21 mouse cellular contexts compared by ENCODE assay signal in the genomic region with DNA sequence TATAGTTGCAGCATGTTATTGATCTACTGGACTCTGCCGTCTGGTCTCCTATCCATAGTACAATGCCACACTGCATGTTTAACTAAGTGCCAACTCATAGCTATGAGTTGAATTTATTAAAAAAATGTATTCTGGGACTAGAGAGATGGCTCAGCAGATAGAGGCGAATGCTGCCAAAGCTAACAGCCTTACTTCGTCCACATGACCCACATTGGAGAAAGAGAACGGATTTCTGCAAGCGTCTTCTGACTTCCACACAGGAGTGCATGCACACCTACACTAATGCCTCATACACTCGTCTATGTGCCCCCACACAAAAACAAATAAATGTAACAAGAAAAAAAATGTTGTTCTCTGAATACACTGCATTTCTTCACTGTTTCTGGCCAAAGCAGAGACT.
"Had no signal": no experiment of that assay in that cellular context is flagged by ENCODE, and none has a peak within 500 bp of the region (broad histone marks: within the 10 kb centered on the region; RNA-seq: fewer than 3 reads in every experiment).

No protein-coding gene starts in this region.

- H3K27me3 ChIP-seq: kidney, embryonic 15.5 days; limb, embryonic 13.5 days; liver, embryonic 12.5 days; liver, embryonic 15.5 days; lung, embryonic 15.5 days; megakaryocyte, embryonic 14.5 days; midbrain, embryonic 13.5 days; stomach, embryonic 15.5 days had no signal

- H3K9ac ChIP-seq: kidney, embryonic 15.5 days; limb, embryonic 13.5 days; liver, embryonic 12.5 days; liver, embryonic 15.5 days; lung, embryonic 15.5 days; midbrain, embryonic 13.5 days; stomach, embryonic 15.5 days had no signal

- H3K36me3 ChIP-seq: kidney, embryonic 15.5 days; limb, embryonic 10.5 days; limb, embryonic 13.5 days; liver, embryonic 12.5 days; liver, embryonic 15.5 days; lung, embryonic 15.5 days; midbrain, embryonic 10.5 days; midbrain, embryonic 13.5 days; stomach, embryonic 15.5 days had no signal

- H3K4me2 ChIP-seq: kidney, embryonic 15.5 days; limb, embryonic 13.5 days; liver, embryonic 12.5 days; liver, embryonic 15.5 days; lung, embryonic 15.5 days; midbrain, embryonic 13.5 days; stomach, embryonic 15.5 days had no signal

- H3K27ac ChIP-seq: kidney, embryonic 15.5 days; limb, embryonic 10.5 days; limb, embryonic 13.5 days; liver, embryonic 12.5 days; liver, embryonic 15.5 days; lung, embryonic 15.5 days; midbrain, embryonic 10.5 days; midbrain, embryonic 13.5 days; stomach, embryonic 15.5 days had no signal

- DNase-seq: kidney, postnatal 10 days; kidney, postnatal 36 days; layer of hippocampus, postnatal 36 days; liver; lung, adult 18-20 months; lung, postnatal 10 days; lung, postnatal 36 days; right cerebral cortex, postnatal 14 days; spleen, adult 18-20 months; thymus, postnatal 25 days had no signal

- H3K4me1 ChIP-seq: kidney, embryonic 15.5 days; limb, embryonic 10.5 days; liver, embryonic 12.5 days; liver, embryonic 15.5 days; lung, embryonic 15.5 days; megakaryocyte, embryonic 14.5 days; midbrain, embryonic 10.5 days; midbrain, embryonic 13.5 days; stomach, embryonic 15.5 days had no signal

- H3K9me3 ChIP-seq: kidney, embryonic 15.5 days; limb, embryonic 10.5 days; limb, embryonic 13.5 days; liver, embryonic 12.5 days; liver, embryonic 15.5 days; lung, embryonic 15.5 days; megakaryocyte, embryonic 14.5 days; midbrain, embryonic 10.5 days; midbrain, embryonic 13.5 days; stomach, embryonic 15.5 days had no signal

- H3K4me3 ChIP-seq: kidney, embryonic 15.5 days; limb, embryonic 10.5 days; limb, embryonic 13.5 days; liver, embryonic 12.5 days; liver, embryonic 15.5 days; lung, embryonic 15.5 days; megakaryocyte, embryonic 14.5 days; midbrain, embryonic 10.5 days; midbrain, embryonic 13.5 days; stomach, embryonic 15.5 days had no signal

- ATAC-seq: liver, embryonic 12.5 days; midbrain, embryonic 13.5 days; midbrain, embryonic 16.5 days had no signal
